Mouse (Mus musculus) left cerebral cortex, postnatal 4 days (tissue): ENCODE measurements at regions not wholly inside any gene's neighbourhood (a gene's known extent, or its start where the extent isn't known, plus 50 kb on each side); places are given as distances from the start of the nearest gene placed in this dataset.

Source experiments
- DNase-seq: peaks from one replicate; pipeline ENCODE4 v3.0.0-alpha.2; 2022
- intact Hi-C: fragments of 180-260 bp; cut with DNase I; formaldehyde crosslinking; loops from one replicate; pipeline ENCODE4 v1.15.1; 2025

DNA sequence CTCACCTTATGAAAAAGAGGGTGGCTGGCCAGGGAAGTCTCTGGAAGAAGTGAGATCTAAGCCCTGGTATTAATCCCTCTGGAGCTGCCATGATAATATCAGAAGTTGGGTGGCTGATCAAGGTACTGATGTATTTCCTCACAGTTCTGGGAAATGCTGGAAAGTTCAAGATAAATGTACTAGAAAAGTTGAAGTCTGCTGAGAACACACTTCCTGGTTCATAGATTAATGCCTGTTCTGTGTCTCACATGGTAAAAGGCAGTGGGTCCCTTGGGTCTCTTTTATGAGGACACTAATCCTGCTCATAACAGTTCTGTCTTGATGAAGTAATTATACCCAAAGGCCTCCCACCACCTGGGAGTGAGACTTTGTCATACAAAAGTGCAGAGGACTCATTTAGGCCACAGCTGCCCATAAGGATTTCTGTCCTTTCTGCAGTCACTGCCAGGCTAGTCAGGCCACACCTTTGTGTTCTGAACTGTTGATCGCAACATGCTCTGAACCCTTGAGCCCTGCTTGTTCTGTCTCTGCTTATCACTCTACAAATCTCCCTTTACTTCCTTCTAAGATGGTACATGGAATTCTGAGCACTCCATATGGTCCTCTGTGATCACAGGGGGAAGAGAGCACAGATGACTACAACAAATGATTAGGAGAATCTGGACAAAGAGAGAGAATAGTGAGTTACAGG is 300.4 kb downstream of the 1700129C05Rik start:
- no peak for DNase-seq
- intact Hi-C loops, result no loop called here

- intact Hi-C loops, result no loop called here
- no peak for DNase-seq
These were observed 319.8 kb downstream of the 1700129C05Rik start for GRCm38 (mm10) chr14:58822938-58823337.

- intact Hi-C loops, result no loop called here
These were observed 324.7 kb downstream of the 1700129C05Rik start for GRCm38 (mm10) chr14:58817961-58818504.

DNA sequence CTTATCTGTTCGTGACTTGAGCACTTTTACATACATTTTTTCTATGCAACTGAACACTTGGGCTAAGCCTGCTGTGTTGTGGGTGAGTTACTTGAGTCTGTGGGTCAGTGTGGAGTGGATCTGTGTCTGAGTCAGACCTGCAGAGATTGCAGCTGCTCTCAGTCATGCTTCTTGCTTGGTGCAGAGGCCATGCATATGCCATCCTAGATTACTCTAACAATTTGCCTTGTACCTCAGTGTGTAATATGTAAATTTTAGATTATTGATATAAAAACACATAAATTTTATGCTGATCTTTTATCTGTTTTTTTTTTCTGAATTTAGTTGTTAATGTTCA is 326.2 kb downstream of the 1700129C05Rik start:
- intact Hi-C loops, result no loop called here
- DNase-seq, result no peak

More at GRCm38 (mm10) chr14:58817961-58818504, 324.7 kb downstream of the 1700129C05Rik start:
- peak; percentile 47 for DNase-seq

GRCm38 (mm10) chr14:58815616-58816539 is 326.8 kb downstream of the 1700129C05Rik start:
- intact Hi-C loops, result no loop called here
- DNase-seq, result peak; percentile 31

DNA sequence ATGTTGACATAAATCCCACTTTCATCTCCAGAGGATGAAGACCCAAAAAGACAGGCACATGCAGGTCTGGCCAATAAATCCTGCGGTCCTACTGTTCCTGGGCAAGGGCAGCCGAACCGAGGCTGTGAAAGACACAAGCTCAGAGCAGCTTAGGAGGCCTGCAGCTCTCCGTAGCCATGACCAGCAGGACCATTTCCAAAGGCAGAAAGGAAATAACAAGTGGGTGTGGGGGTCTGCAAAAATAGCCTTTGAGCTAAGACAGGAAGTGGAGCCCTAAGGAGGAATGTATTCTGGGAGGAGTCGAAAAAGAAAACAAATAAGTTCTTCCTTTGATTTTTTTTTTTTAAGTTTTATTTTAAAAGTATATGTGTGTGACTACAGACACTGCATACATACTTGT is 330.1 kb downstream of the 1700129C05Rik start:
- no peak for DNase-seq
- intact Hi-C loops, result no loop called here

DNA sequence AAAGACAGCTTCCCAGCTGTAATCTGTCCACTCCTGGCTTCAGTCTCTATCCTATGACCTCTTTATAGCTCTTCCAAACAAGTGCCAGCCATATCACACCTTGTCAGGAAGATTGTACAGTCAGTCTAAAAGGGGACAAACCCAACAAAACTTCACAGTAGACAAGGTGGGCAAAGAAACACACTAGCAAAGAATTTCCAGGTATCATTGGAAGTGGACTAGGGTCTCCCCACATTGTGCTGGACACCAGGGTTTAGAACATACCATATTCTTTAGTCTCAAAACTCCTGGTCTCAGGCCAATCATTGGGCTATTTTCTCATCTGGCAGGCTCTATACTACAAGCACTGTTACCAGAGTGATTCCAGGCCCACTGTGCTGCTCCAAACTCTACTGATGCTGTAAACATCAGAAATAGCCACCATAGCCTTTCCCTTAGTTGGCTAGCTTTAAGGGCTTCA is 341.3 kb downstream of the 1700129C05Rik start:
- DNase-seq, result no peak
- intact Hi-C loops, result no loop called here

- intact Hi-C loops, result no loop called here
- DNase-seq, result no peak
These were observed 354.3 kb downstream of the 1700129C05Rik start for GRCm38 (mm10) chr14:58788190-58788945.

DNA sequence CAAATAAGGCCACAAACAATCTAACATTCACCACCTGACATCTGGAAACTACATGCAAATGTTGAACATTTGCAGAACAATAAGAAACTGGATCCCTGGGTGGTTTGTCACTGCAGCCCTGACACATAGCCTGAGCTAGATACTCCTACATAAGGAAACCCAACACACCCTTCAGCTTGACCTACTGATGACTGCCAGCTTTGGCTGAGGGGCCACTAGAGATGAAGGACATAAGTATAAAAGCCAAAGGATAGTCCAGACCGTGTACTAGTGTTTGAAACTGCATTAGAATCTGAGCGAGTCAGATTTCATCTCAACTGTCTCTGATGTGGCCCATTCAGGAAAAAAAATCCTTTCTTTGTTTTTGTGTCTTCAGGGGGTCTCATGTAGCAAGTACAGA is 355.1 kb downstream of the 1700129C05Rik start:
- DNase-seq, result no peak
- intact Hi-C loops, result no loop called here

DNA sequence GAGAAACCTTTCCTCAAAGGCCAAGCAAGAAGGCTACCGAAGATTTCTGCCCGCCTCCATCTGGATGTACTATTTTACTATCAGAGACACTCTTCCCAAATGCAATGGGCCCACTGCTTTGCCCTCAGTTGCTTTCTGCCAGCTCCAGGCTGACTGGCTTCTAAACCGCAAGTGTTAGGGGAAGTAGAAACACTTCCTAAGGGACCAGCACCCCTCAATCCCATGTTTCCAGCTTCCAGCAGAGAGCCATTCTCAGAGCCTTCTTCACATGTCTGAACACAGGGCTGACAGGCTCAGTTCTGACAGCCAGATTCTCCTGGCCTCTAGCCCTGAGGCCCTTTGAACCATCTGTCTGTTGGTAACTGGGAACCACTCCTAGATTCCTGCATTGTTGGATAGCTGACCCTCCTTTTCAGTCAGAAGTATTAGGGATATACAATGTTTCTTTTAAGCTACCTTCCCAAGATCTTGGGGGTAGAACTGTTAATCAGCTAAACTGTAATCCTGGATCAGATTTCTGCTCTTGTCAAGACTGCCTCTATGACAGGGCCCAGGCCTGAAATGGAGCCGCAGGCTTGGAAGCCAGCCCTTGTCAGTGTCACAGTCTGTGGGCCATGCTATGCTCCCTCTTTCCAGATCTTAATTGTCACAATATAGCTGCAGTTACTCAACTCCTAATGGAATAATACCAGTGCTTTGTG is 355.8 kb downstream of the 1700129C05Rik start:
- intact Hi-C loops, result no loop called here

DNA sequence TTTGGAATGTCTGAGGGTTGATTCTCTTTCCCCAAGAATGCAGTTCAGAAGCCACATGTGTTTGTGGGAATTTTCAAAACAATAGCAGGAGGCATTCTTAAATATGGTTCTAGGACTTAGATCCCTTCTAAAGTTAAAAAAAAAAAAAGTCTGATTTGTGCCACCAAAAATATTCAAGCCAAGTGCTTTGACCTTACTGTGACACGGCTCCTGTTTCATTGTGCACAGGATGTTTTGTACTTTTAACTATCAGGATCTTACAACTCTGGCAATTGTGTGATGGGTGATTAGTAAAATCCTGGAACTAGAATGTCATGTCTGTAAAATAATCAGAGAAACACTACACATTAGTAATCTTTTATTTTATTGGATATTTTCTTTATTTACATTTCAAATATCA is 359.5 kb downstream of the 1700129C05Rik start:
- DNase-seq, result no peak
- intact Hi-C loops, result no loop called here

More for the DNA sequence above, 355.8 kb downstream of the 1700129C05Rik start:
- peak; percentile 62 for DNase-seq

GRCm38 (mm10) chr14:58780306-58780705 is 362.4 kb downstream of the 1700129C05Rik start:
- DNase-seq, result no peak
- intact Hi-C loops, result no loop called here

- intact Hi-C loops, result no loop called here
- no peak for DNase-seq
These were observed 364.0 kb downstream of the 1700129C05Rik start for GRCm38 (mm10) chr14:58778675-58779074.

- no peak for DNase-seq
- intact Hi-C loops, result no loop called here
These were observed 381.4 kb downstream of the 1700129C05Rik start for GRCm38 (mm10) chr14:58761291-58761690.

DNA sequence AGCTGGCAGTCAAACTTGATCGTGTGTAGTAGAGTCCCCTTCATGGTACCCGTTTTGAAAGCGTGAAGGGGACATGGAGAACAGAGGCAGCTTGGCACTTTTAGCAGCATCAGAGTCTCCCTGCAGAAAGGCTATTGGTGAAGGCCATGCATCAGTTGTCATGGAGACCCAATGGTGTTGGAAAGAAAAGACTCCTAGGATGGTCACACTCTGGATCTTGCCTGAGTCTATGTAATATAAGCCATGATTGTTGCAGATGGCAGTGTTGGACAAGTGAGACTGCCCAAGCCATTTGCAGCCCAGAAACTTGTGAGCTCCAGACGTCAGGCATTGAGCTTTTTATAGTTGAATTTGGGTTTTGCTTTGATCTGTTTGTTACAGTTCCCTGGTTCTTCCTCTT is 382.9 kb downstream of the 1700129C05Rik start:
- no peak for DNase-seq
- intact Hi-C loops, result no loop called here

GRCm38 (mm10) chr14:58753781-58754180 is 388.9 kb downstream of the 1700129C05Rik start:
- intact Hi-C loops, result no loop called here
- peak; percentile 39 for DNase-seq

DNA sequence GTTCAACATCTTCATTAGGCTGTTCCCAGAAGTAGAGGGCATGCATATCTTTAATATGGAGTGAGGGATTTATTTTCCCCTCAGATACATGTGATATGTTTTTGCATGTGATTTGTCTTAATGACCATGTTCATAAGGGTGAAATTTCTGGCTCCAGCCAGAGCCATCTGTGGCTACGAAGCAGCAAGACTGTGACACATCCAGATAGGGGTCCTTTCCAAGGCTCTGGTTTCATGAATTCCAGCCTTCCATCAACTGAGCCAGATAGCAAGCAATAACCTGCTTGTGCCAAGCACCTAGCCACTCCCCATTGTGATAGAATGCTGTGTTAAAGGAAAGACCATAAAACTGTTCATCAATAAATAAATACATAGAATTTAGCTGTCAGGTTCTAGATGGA is 389.6 kb downstream of the 1700129C05Rik start:
- intact Hi-C loops, result no loop called here
- peak; percentile 10 for DNase-seq

- intact Hi-C loops, result no loop called here
- no peak for DNase-seq
These were observed 416.3 kb downstream of the 1700129C05Rik start for GRCm38 (mm10) chr14:58726418-58726817.

DNA sequence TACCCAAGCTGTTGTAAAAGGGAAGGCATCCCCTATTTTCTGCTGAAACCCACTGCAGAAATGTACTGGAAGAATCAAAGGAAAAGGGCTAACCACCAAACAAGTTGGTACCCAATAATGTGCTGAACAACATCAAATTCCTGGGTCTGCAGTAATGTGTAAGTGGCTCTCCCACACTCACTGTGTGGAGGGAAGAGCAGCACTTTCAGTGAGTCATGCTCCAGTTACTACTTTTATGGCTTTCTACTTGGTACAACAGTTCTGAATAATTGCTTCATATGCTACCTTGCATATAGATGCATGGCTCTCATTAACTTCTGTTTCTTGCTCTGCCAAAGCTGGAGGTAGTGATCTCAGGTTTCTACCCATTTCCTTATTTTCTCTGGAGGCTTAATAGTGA is 427.8 kb downstream of the 1700129C05Rik start:
- intact Hi-C loops, result no loop called here

GRCm38 (mm10) chr14:58709861-58710260 is 432.8 kb downstream of the 1700129C05Rik start:
- peak; percentile 15 for DNase-seq
- intact Hi-C loops, result loop anchor here (10.0 kb wide), 1 partner anchor 675 kb away; no protein-coding TSS in a partner anchor

More for the DNA sequence above, 427.8 kb downstream of the 1700129C05Rik start:
- no peak for DNase-seq
